Comparison of ENCODE assay signal across 22 mouse cellular contexts in genomic region chr19:56358890-56359289, GRCm38 (mm10). TPM values are rescaled to one million over a fixed set of nuclear protein-coding genes. Genes with fewer than 3 reads are reported as not detected.
"Had no signal": no experiment of that assay in that cellular context is flagged by ENCODE, and none has a peak within 500 bp of the region (broad histone marks: within the 10 kb centered on the region; RNA-seq: fewer than 3 reads in every experiment).

No protein-coding gene starts in this region.

- DNase-seq: gastrocnemius, postnatal 25 days; heart, postnatal 10 days; heart, postnatal 4 days; kidney, adult 18-20 months; kidney, adult 8-10 months; kidney, postnatal 10 days; kidney, postnatal 25 days; kidney, postnatal 4 days; liver; liver, embryonic 13.5 days had no signal

- H3K27me3 ChIP-seq: heart, embryonic 12.5 days; intestine, embryonic 15.5 days; liver, embryonic 13.5 days had no signal

- H3K4me2 ChIP-seq: heart, embryonic 12.5 days; hindbrain, embryonic 12.5 days; hindbrain, embryonic 14.5 days; intestine, embryonic 15.5 days; limb, embryonic 12.5 days; liver, embryonic 11.5 days; liver, embryonic 13.5 days had no signal

- H3K4me3 ChIP-seq: heart, embryonic 10.5 days; heart, embryonic 12.5 days; hindbrain, embryonic 10.5 days; hindbrain, embryonic 12.5 days; intestine, embryonic 15.5 days; layer of hippocampus, adult 2 months; left cerebral cortex, adult 2 months; limb, embryonic 10.5 days; limb, embryonic 12.5 days; liver, embryonic 13.5 days had no signal

- H3K36me3 ChIP-seq: hindbrain, embryonic 10.5 days; hindbrain, embryonic 12.5 days; intestine, embryonic 15.5 days; limb, embryonic 10.5 days; limb, embryonic 12.5 days; liver, embryonic 13.5 days had no signal

RNA-seq across cellular contexts. Expression of gene Nrap, which starts 30.9 kb away (rescaled TPM):
- polyA plus RNA-seq: inflammation-experienced regulatory T-cells, adult 6 months had no signal
